Mouse (Mus musculus): ENCODE results near the gene Ttll11.
A peak's percentile ranks its signal among the peaks of the same experiment; 100 is the strongest.

The Ttll11 gene

GRCm38 (mm10) chr2:35899712-35900111, 80.0 kb downstream of the Ttll11 start:
- no peak for DNase-seq (ENCODE audit: low spot score)

DNA sequence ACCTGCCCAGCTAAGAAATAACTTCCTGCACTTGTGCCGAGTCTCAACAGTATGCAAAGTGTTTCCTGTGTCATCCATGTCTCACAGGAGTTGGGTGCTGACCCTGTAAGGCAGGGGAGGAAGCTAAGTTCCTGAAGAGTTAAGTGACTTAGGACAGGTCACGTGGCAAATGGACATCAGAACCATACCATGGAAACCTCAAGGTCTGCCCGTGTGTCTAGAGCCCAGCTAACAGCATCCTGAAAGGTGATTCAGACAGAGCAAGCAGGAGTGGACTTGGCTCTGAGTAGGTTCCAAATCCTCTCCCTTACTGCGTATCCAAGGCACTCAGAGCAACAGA, 80.6 kb downstream of the Ttll11 start:
- DNase-seq (ENCODE audit: low spot score): no peak

DNA sequence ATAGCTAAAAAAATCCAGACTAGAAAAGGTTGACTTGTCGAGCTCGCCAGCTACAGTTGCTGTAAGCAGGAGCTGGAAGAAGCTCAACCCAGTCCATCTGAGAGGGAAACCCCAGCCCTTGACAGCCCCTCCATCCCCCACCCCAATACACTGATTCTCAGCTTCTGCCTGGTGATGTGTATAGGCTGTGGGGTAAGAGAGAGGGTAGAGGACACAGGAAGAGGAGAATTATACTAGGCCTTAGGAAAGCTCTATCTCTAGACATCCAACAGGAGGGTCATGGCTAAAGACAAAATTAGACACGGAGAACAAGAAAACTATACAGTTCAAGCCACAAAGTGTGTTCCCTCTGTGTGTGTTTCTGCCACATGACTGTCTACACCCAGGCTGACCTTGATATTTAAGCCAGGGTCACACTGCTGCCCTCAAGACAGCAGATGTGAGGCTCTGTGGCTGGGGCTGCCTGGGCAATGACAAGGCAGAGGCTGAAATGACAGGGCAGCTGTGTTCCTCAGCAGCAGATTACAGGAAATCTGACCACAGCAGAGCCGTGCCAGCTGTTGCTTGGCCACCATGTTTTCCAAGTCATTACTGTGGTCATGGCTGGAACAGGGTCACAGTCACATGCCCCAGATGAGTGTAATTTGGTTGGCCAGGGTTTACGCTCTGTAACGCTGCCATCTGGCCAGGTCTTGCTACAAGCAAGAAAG, 81.1 kb downstream of the Ttll11 start:
- DNase-seq (ENCODE audit: low spot score): peak; percentile 2

DNA sequence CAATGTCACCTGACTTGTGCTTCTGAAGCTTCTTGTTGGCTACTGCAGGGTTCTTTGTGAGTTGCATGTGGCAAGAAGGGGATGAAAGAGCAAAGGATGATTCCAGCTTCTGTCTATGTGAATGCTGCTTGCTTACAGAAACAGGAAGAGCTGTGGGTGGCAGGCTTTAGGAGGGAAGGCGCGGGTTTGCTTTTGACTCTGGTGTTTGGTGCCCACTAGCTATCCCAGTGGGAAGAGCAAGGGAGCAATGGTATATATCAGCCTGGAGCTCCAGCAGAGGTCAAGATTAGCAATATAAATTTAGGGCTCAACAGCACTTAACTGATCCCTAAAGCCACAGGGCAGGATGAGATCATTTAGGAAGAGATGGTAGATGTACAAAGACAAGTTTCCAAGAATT, 82.6 kb downstream of the Ttll11 start:
- DNase-seq (ENCODE audit: low spot score): no peak

- no peak for DNase-seq (ENCODE audit: low spot score)
Measured at GRCm38 (mm10) chr2:35894512-35894911, 85.2 kb downstream of the Ttll11 start.

GRCm38 (mm10) chr2:35890635-35891034, 89.1 kb downstream of the Ttll11 start:
- DNase-seq (ENCODE audit: low spot score): no peak

DNA sequence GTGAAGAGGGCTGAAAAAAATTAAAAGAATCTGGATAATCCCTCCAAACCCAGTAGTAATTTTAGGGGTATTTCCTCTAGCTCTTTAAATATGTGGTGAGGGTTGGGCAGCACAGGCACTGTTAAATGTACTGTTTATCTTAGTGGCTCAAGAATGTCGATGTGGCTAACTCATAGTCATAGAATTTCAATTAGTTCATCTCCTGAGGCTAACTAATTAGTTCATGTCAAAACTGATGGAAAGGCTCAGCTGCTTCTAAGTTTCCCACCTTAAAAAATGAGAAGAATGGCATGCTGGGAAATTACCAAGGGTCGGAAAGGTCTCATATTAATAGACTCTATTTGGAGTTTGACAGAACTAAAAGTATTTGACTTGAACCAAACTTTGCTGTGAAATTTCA, 89.9 kb downstream of the Ttll11 start:
- no peak for DNase-seq (ENCODE audit: low spot score)

DNA sequence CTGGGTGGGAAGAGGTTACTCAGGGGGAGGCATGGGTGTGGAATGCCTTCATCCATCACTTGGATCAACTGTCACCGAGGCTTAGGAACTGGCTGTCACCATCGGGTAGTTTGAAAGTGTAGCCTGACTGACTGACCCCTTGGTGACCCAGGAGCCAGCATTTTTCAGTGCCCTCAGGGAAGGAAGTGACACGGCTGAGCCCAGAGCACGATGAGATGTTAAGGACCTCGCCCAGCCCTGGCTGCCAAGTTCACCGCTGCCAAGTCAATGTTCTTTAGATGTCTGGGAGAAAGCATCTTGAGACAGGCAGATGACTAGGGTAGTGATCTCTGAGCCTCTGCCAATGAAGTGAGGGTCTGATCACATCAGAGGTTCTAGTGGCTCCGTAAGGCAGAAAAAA, 95.4 kb downstream of the Ttll11 start:
- no peak for DNase-seq (ENCODE audit: low spot score)

GRCm38 (mm10) chr2:35882336-35882987, 97.3 kb downstream of the Ttll11 start:
- no peak for DNase-seq (ENCODE audit: low spot score)

GRCm38 (mm10) chr2:35881896-35882295, 97.8 kb downstream of the Ttll11 start:
- no peak for DNase-seq (ENCODE audit: low spot score)

DNA sequence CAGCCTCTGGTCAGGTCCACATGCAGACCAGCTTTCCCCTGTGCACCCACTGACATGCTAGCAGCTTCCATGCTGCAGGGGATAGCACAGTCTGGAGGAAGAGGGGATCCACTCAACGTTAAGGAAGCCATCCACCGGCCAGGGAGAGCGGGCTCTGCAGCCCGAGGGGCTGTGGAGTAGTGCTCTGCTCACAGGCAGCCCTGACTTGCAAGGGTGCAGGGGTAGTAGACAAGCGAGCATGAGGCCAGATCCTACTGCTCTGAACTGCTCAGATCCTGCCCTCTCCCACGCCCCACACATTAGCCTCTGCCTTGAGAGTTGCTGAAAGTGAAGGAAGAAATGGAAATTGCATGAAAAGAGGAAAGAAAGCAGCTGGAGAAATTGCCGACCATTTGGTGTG, 99.4 kb downstream of the Ttll11 start:
- DNase-seq (ENCODE audit: low spot score): no peak

GRCm38 (mm10) chr2:35879887-35880286, 99.8 kb downstream of the Ttll11 start:
- DNase-seq (ENCODE audit: low spot score): no peak

- DNase-seq (ENCODE audit: low spot score): no peak
Measured at GRCm38 (mm10) chr2:35878506-35878905, 101.2 kb downstream of the Ttll11 start.

DNA sequence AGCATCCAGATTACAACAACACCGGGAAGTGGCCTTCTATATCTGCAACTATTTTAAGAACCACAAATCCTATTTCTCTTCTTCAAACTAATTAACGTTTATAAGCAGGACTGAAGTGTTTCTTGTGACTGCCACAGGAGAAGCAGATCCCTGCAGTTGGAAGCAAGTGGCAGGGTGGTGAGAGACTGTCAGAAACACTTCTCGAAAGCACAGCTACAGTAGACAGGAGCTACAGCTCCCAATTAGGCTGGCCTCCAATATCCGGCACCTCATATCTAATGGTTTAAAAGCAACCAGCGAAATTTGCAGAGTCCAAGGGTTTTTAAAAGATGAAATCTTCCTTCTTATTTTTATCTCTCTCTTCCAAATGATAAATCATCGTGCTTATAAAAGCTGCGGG, 104.1 kb downstream of the Ttll11 start:
- no peak for DNase-seq (ENCODE audit: low spot score)

DNA sequence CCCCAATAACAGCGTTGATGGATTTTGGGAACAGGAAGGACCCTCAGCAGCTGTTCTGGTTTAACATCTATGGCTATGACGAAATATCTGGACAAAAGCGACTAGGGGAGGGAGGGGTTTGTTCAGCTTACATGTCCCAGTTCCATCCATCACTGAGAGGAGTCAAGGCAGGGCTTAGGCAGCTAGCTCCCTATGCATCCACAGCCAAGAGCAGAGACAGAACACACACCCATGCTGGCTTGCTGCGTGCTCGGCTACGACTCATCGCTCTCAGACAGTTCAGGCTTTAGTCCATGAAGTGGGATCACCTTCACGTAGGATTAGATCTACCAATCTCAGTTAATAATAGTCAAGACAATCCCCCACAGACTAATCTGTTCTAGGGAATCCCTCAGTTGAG, 105.3 kb downstream of the Ttll11 start:
- no peak for DNase-seq (ENCODE audit: low spot score)

DNA sequence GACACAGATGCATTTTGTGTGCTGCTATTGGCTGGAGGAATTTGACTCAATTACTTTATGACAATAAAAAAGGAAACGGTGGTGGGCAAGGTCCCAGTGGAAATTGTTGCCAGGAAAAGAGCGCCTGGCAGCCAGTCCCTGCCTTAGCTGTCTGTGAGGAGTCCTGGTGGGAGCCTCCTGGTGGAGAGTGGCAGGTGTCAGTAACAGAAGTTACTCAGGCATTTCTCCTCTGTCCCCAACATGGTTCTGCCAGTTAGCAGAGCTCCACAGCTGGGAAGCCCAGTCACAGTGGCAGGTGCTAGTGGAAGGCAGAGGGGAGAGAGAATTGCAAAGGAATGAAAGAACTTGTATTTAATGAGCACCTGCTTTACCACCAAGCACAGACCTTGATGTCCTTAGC, 110.5 kb downstream of the Ttll11 start:
- DNase-seq (ENCODE audit: low spot score): no peak

DNA sequence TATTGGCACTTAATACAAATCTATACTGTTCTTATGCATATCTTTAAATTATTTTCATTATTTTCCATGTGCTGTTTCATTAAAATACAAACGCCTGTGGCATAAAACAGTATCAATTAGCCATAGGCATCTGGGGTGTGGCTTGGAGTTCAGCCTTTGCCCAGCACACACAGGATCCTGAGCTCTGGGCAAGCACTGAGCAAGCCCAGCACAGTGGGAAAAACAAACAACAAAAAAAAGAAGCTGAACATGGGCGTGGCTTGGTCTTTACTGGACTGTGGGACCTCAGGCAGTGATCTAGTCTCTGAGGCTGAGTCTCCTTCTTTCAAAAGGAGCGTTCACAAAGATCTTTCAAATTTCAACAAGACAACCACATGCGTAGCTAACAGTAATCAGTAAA, 116.4 kb downstream of the Ttll11 start:
- no peak for DNase-seq (ENCODE audit: low spot score)

GRCm38 (mm10) chr2:35861185-35861584, 118.5 kb downstream of the Ttll11 start:
- no peak for DNase-seq (ENCODE audit: low spot score)

- no peak for DNase-seq (ENCODE audit: low spot score)
Measured at GRCm38 (mm10) chr2:35860394-35860744, 119.3 kb downstream of the Ttll11 start.

GRCm38 (mm10) chr2:35859708-35860393, 119.9 kb downstream of the Ttll11 start:
- DNase-seq (ENCODE audit: low spot score): no peak

DNA sequence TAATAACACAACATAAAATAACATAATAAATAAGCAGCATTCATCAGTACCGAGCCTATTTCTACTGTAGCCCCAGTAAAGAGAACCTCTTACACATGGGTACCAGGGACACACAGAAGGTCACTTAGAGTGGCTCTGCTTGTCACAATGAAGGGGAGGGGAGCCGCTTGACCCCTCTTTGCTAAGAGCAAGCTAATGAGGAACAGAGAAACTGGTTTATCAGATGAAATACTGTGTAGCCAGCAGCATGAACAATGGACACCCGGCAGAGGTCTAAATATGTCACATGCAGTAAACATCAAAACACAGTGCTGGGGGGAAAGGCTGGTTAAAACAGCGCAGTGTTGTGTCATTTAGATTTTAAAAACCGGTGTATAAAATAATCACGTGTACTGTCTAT, 121.4 kb downstream of the Ttll11 start:
- DNase-seq (ENCODE audit: low spot score): no peak

DNA sequence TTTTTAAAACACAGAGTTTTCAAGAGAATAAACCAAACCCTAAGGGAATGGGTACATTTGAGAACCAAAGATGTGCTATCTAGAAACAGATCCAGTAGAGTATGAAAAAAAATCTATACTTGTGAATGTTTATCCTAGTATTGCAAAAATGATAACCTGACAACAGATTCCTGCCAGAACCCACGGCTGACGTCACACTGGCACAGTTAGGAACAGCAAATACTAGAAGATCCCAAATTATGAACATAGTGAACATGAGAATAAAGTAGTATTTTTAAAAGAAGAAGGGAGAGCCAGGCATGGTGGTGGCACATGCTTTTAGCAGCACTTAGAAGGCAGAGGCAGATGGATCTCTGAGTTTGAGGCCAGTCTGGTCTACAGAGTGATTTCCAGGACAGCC, 122.8 kb downstream of the Ttll11 start:
- DNase-seq (ENCODE audit: low spot score): no peak

- no peak for DNase-seq (ENCODE audit: low spot score)
Measured at GRCm38 (mm10) chr2:35854877-35855276, 124.8 kb downstream of the Ttll11 start.

GRCm38 (mm10) chr2:35852971-35853370, 126.7 kb downstream of the Ttll11 start:
- no peak for DNase-seq (ENCODE audit: low spot score)
